Mouse (Mus musculus) heart, embryonic 15.5 days (tissue): Measurements from ENCODE around the gene Jmjd7. TPM values are rescaled to one million over a fixed set of nuclear protein-coding genes. Genes with fewer than 3 reads are reported as not detected.

Experiments
- ATAC-seq: fragments of 200-750 bp; cut with Nextera tagmentation; replicated peaks from 2 replicates; pipeline ENCODE4 v1.8.0; 2017; ENCODE audit warnings: low read depth, moderate TSS enrichment; ENCODE audit not compliant: insufficient number of reproducible peaks, insufficient read depth, low FRiP score
- H3K27ac ChIP-seq: fragments of 300-500 bp; sonication (generic); 2 replicates; pipeline ENCODE4 v1.5.1; 2015; ENCODE audit warnings: mild to moderate bottlenecking, inconsistent platforms
- H3K27me3 ChIP-seq: fragments of 300-500 bp; sonication (generic); 2 replicates; pipeline ENCODE4 v1.6.1; 2015; ENCODE audit warnings: inconsistent platforms
- H3K36me3 ChIP-seq: fragments of 300-500 bp; sonication (generic); 2 replicates; pipeline ENCODE4 v1.6.1; 2015; ENCODE audit warnings: mild to moderate bottlenecking, inconsistent platforms
- H3K4me1 ChIP-seq: fragments of 300-500 bp; sonication (generic); replicated peaks from 2 replicates; pipeline ENCODE4 v1.6.1; 2015; ENCODE audit warnings: inconsistent platforms
- H3K4me2 ChIP-seq: fragments of 300-500 bp; sonication (generic); 2 replicates; pipeline ENCODE4 v1.6.1; 2015; ENCODE audit warnings: inconsistent platforms, mild to moderate bottlenecking, moderate library complexity
- H3K4me3 ChIP-seq: fragments of 300-500 bp; sonication (generic); 2 replicates; pipeline ENCODE4 v1.5.1; 2015; ENCODE audit warnings: mild to moderate bottlenecking, inconsistent platforms
- H3K9ac ChIP-seq: fragments of 300-500 bp; sonication (generic); 2 replicates; pipeline ENCODE4 v1.6.1; 2015; ENCODE audit warnings: mild to moderate bottlenecking, inconsistent platforms
- H3K9me3 ChIP-seq: fragments of 300-500 bp; sonication (generic); replicated peaks from 2 replicates; pipeline ENCODE4 v1.6.1; 2016; ENCODE audit warnings: inconsistent platforms
- WGBS: fragments of 180-500 bp; shearing (Covaris S2); methylation state at CpG from one replicate; pipeline ENCODE4 v1.1.7; 2015; ENCODE audit warnings: mixed read lengths; 5-methylcytosine and 5-hydroxymethylcytosine counted together
- polyA plus RNA-seq: library from polyadenylated mRNA; unstranded; fragments of >200 nt; fragmentation: Nextera tagmentation; extraction: Ambion mirVana; gene quantifications from 2 replicates; pipeline ENCODE4 v1.2.1, GENCODE M21; 2015

Gene Jmjd7
- polyA plus RNA-seq: 12.3 and 16.6 TPM in 2 replicates

DNA sequence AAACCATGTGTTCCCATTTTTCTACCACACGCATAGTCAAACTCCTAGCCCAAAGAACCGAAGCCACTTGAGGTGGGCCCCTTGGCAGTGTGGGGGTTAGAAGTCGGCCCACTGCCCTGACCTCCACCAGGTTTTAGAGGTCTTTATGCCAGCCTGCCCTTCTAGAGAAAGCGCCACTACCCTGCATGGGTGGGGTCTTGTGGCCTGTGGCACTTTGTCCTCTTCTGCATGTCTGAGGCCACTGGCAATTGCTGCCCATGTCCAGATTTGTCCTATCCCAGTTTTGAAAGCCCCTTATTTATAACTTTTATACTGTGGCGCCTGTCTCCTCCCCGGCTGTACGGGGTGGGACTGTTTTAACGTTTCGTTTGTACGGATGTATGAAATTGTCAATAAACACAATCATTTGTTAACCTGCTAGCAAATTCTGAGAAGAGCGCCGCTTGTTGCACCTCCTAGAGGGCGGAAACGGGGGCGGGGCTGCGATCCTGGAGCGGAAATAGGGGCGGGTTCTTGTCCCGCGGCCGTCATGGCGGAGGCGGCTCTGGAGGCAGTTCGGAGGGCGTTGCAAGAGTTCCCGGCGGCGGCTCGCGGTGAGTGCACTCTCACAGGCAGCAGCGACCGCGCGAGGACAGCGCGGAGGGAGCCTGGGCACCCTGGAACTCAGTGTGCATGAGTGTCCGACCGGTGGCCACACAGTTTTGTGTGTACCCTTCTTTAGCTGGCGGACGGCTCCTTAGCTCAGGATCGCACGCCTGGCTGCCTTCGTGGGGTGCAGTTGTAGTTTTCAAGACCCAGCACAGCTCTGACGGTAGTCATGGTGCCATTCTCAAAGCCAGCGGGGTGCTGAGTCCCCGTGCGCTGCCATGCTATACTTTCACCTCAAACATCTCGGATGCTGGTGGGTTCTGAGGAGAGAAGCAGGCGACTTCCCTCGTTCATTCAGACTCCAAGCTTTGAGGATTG, at the start of gene Jmjd7, which contains the start of gene Gm28042:
TSS of gene Jmjd7 (plus strand) at position 500 of the 966 bp plus-strand sequence.
TSS of gene Gm28042 (plus strand) at position 510 of the 966 bp plus-strand sequence.
- Histone ChIP-seq H3K27me3 (no peaks in the 10 kb centered on the region), H3K4me1 (peaks cover 32% of the 10 kb centered on the region), H3K4me3 (peak within 1 kb of the TSS; percentile 86), H3K27ac (peak within 1 kb of the TSS; percentile 91), H3K4me2 (peak within 1 kb of the TSS; percentile 84), H3K9ac (peak within 1 kb of the TSS; percentile 93), H3K9me3 (no peaks in the 10 kb centered on the region), H3K36me3 (peaks cover 20% of the 10 kb centered on the region; the same call in 1 of the 2 replicates)
- peak; percentile 73 for ATAC-seq
- WGBS: 5% methylated on average over 50 of the region's 50 CpGs

DNA sequence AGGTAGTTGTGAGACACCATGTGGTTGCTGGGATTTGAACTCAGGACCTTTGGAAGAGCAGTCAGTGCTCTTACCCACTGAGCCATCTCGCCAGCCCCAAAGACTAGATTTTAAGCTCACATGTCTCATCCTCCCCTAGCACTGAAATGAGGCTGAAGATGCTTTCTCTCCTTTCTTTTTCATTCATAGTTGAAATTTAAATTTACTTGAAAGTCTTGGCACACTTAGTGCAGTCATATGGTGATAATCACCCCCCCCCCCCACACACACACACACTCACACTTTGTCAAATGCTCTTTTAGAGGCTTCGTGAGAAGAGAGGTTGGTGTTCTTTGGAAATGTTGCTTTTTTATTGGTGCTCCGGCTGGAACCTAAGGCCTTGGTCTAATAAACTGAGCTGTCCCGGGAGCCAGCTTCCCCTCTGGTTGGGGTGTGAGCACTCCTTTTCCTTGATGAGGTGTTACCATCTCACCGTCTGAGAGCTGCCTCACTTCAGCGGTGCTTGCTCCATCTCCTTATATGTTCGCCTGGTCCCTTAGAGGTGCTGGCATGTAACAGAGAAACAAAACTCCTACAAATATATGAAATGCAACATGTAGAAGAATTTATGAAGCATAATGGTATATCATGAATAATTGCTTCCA, 46.8 kb upstream of the Jmjd7 start:
- no peaks in the 10 kb centered on the region for H3K27me3 ChIP-seq
- no peaks in the 10 kb centered on the region for H3K9me3 ChIP-seq
- H3K4me3 ChIP-seq: no peak overlapping the region
- no peaks in the 10 kb centered on the region for H3K4me1 ChIP-seq
- no peak overlapping the region for H3K4me2 ChIP-seq
- no peaks in the 10 kb centered on the region for H3K36me3 ChIP-seq
- ATAC-seq: no peak
- no peak overlapping the region for H3K27ac ChIP-seq
- WGBS: 84% methylated on average over 7 of the region's 7 CpGs
- no peak overlapping the region for H3K9ac ChIP-seq

DNA sequence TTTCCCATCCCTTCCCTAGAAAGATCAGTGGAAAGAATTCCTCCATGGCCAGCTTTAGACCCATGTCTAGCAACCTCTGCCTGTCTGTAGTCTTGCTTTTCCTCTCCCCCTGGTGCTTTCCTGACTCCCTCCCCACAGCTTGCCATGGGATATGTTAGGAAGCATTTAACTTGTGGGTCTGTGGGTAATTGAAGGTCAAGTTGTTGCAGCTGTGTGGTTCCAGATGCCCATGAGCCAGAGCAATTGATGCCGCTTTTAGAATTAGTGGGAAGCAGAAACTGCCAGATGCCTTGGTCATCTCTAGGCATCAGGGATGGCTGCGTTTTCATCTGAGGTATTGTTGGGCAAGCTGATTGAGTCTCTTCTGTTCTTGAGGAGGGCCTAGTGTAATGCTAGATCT, 45.7 kb upstream of the Jmjd7 start:
- Histone ChIP-seq H3K4me3 (no peak overlapping the region), H3K4me1 (peaks cover 8% of the 10 kb centered on the region; the same call in 1 of the 2 replicates), H3K9ac (no peak overlapping the region), H3K27ac (no peak overlapping the region), H3K36me3 (no peaks in the 10 kb centered on the region), H3K4me2 (no peak overlapping the region), H3K9me3 (no peaks in the 10 kb centered on the region), H3K27me3 (no peaks in the 10 kb centered on the region)
- 82% methylated on average over 2 of the region's 2 CpGs for WGBS
- ATAC-seq: no peak

DNA sequence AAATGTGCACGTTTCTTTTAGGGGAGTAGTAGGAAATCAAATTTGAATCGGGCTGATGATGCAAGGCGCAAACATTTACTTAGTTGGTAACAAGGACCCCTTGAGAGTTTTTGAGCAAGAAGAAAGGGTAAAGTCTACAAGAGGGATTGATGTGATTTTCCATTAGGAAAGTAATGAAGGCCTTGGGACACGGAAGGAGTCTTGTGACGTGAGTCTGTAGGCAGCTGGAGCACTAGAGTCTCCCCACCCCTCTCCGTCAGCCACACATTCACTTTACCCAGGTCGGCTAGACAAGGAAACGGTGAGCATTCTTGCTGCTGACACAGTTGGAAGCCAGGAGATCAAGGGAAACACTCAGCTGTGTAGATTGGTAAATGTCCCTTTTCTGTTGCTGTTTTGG, 41.4 kb upstream of the Jmjd7 start:
- peaks cover 8% of the 10 kb centered on the region; the same call in 1 of the 2 replicates for H3K4me1 ChIP-seq
- no peaks in the 10 kb centered on the region for H3K27me3 ChIP-seq
- H3K36me3 ChIP-seq: no peaks in the 10 kb centered on the region
- no peak for ATAC-seq
- WGBS: 63% methylated on average over 8 of the region's 8 CpGs
- no peak overlapping the region for H3K27ac ChIP-seq
- no peaks in the 10 kb centered on the region for H3K9me3 ChIP-seq
- no peak overlapping the region for H3K9ac ChIP-seq
- H3K4me3 ChIP-seq: no peak overlapping the region
- H3K4me2 ChIP-seq: no peak overlapping the region

DNA sequence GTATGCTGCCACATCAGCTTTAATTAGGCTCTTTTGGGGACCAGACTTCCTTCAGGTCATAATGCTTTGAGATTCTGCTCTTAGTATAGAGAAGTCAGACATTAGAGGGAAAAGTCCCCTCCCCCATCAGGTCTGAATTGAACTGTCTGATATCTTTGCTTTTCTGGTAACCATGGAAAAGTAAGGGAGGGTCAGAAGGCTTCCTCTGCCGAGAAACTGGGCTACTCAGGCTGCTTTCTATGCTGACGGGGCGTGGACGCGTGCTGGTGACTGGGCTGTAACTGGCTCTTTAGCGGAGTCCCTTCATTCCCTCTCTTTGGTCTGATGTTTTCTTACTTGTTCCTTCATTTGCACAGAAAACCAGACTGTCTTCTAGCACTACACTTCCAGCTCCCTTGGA, 40.9 kb upstream of the Jmjd7 start:
- Histone ChIP-seq H3K4me3 (no peak overlapping the region), H3K4me2 (no peak overlapping the region)

DNA sequence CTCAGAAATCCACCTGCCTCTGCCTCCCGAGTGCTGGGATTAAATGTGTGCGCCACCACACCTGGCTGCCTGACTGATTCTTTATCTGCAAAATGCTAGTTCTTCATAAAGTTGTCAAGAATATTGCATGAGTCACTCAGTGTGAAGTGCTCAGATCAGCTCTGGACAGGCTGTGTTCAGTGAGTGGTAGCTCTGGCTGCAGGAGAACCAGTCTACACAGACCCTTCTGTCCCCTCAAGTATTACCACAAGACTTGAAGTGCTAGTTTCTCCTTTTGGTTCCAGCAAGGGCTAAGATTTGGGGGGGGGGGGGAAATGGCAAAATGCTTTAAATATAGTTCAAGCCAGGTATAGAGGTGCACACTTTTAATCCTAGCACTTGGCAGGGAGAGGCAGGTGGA, 39.8 kb upstream of the Jmjd7 start:
- peaks cover 8% of the 10 kb centered on the region; the same call in 1 of the 2 replicates for H3K4me1 ChIP-seq
- no peaks in the 10 kb centered on the region for H3K36me3 ChIP-seq
- ATAC-seq: no peak
- H3K27ac ChIP-seq: no peak overlapping the region
- 94% methylated on average over 2 of the region's 2 CpGs for WGBS
- H3K27me3 ChIP-seq: no peaks in the 10 kb centered on the region
- no peaks in the 10 kb centered on the region for H3K9me3 ChIP-seq
- H3K4me2 ChIP-seq: no peak overlapping the region
- no peak overlapping the region for H3K4me3 ChIP-seq
- no peak overlapping the region for H3K9ac ChIP-seq

More for the DNA sequence above, 40.9 kb upstream of the Jmjd7 start:
- Histone ChIP-seq H3K4me1 (peaks cover 8% of the 10 kb centered on the region; the same call in 1 of the 2 replicates), H3K9me3 (no peaks in the 10 kb centered on the region), H3K27me3 (no peaks in the 10 kb centered on the region), H3K36me3 (no peaks in the 10 kb centered on the region), H3K9ac (no peak overlapping the region), H3K27ac (no peak overlapping the region)
- WGBS: 55% methylated on average over 6 of the region's 6 CpGs
- no peak for ATAC-seq

DNA sequence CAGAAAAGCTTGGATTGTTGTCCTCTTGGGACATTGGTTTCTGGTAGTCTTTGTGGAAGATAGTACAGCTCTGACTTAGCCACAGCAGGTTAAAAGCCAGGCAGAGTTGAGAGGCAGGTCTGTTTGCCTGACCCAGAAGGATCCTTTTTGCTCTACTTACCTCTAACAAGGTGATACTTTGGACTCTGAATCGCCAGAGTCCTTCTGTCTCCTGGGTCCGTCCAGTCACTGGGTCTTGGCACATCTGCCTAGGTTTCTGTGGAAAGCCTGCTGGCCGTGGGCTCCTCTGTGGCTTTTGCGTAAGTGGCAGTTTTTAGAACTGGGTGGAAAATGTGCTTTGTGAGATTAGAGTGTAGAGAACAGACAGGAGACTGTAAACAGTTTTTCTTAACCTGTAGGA, 38.3 kb upstream of the Jmjd7 start:
- Histone ChIP-seq H3K27ac (no peak overlapping the region), H3K4me2 (no peak overlapping the region), H3K4me1 (peaks cover 8% of the 10 kb centered on the region; the same call in 1 of the 2 replicates), H3K9ac (no peak overlapping the region), H3K27me3 (no peaks in the 10 kb centered on the region), H3K9me3 (no peaks in the 10 kb centered on the region), H3K36me3 (no peaks in the 10 kb centered on the region), H3K4me3 (no peak overlapping the region)
- WGBS: 85% methylated on average over 4 of the region's 4 CpGs
- ATAC-seq: no peak

DNA sequence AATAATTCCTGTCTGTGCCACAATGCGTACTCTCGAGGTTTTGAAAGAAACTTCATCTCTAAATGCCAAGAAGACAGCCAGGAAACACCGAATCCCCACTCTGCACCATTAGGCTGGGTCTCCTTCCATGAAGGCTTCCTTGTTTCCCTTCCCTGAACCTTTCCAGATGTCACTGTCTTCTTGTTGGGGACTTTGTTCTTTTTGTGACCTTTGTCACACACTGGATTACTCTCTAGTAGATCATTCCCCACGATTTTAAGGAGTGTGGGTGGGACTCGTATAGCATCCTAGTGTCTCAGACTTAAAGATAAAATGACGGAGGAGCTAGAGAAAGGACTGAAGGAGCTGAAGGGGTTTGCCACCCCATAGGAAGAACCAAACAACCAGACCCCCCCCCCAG, 36.4 kb upstream of the Jmjd7 start:
- no peak overlapping the region for H3K27ac ChIP-seq
- H3K4me3 ChIP-seq: no peak overlapping the region
- ATAC-seq: no peak
- WGBS: 77% methylated on average over 6 of the region's 6 CpGs
- no peaks in the 10 kb centered on the region for H3K27me3 ChIP-seq
- no peak overlapping the region for H3K4me2 ChIP-seq
- H3K36me3 ChIP-seq: no peaks in the 10 kb centered on the region
- no peak overlapping the region for H3K9ac ChIP-seq
- H3K4me1 ChIP-seq: peaks cover 19% of the 10 kb centered on the region
- H3K9me3 ChIP-seq: no peaks in the 10 kb centered on the region

DNA sequence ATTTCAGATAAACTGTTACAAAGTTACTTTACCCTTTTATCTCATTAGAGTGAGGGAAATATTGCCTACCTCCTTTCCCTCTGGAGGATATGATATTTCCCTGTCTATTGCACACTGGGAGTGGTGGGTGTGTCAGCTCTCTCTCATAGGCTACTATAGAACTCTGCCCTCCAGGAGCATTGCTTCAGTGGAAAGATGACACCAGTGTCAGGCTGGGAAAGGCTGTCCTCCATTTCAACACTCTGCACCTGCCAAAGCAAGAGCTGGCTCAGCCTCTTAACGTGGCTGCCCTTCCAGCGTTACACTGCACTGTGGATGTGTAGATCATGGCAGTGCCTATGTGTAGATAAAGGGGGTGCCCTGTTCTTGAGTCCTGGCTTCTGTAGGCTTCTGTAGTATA, 34.9 kb upstream of the Jmjd7 start:
- no peak overlapping the region for H3K9ac ChIP-seq
- H3K27me3 ChIP-seq: no peaks in the 10 kb centered on the region
- no peak overlapping the region for H3K4me2 ChIP-seq
- H3K27ac ChIP-seq: no peak overlapping the region
- no peak for ATAC-seq
- H3K36me3 ChIP-seq: no peaks in the 10 kb centered on the region
- no peaks in the 10 kb centered on the region for H3K9me3 ChIP-seq
- H3K4me3 ChIP-seq: no peak overlapping the region
- peaks cover 21% of the 10 kb centered on the region for H3K4me1 ChIP-seq
- 59% methylated on average over 2 of the region's 2 CpGs for WGBS

DNA sequence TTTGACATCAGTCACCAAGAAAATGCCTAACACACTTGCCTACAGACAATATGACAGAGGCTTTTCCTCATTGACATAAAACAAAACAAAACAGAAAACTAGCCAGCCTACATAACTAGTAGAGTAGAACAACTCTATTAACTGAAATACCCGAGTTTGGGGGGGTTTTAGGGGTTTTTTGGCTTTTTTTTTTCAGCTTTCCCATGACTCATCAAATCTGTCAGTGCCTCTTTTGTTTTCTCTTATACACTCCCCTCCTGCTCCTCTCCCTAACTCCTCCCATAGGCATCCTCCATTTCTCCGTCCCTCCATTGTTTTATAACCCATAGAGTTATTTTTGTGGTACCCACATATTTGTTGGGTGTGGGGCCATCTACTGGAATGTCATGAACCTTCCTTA, 33.8 kb upstream of the Jmjd7 start:
- H3K4me1 ChIP-seq: peaks cover 22% of the 10 kb centered on the region
- ATAC-seq: no peak

DNA sequence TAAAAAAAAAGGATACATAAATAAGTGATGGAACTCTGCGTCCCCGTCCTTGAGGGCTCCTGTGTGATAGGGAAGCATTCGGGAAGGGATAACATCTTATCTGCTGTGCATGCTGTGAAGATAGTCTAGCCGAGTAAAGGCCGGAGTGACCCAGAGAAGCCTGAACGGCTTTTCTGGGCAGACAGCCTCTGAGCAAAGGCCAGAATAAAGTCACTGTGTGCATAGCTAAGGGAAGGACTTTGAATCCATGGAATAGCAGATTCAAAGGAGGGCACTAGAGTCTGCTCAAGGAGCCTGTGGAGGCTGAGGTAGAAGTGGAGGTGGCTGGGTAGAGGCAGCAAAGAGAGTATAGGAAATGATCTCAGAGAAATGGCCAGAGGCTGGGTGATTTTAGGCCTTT, 32.4 kb upstream of the Jmjd7 start:
- peaks cover 22% of the 10 kb centered on the region for H3K4me1 ChIP-seq
- ATAC-seq: no peak
- 54% methylated on average over 6 of the region's 6 CpGs for WGBS
- H3K9me3 ChIP-seq: no peaks in the 10 kb centered on the region
- no peak overlapping the region for H3K4me3 ChIP-seq
- H3K27ac ChIP-seq: peak overlapping the region; percentile 78
- no peak overlapping the region for H3K4me2 ChIP-seq
- H3K27me3 ChIP-seq: no peaks in the 10 kb centered on the region
- H3K36me3 ChIP-seq: no peaks in the 10 kb centered on the region
- H3K9ac ChIP-seq: no peak overlapping the region

More for the DNA sequence above, 33.8 kb upstream of the Jmjd7 start:
- H3K27me3 ChIP-seq: no peaks in the 10 kb centered on the region
- no peak overlapping the region for H3K9ac ChIP-seq
- 49% methylated on average over 2 of the region's 2 CpGs for WGBS
- H3K36me3 ChIP-seq: no peaks in the 10 kb centered on the region
- H3K4me3 ChIP-seq: no peak overlapping the region
- H3K4me2 ChIP-seq: no peak overlapping the region
- H3K27ac ChIP-seq: no peak overlapping the region
- H3K9me3 ChIP-seq: no peaks in the 10 kb centered on the region
